17 mouse cellular contexts compared by ENCODE assay signal in genomic region chr8:77983476-77983875, GRCm38 (mm10).
"Had no signal": no experiment of that assay in that cellular context is flagged by ENCODE, and none has a peak within 500 bp of the region (broad histone marks: within the 10 kb centered on the region; RNA-seq: fewer than 3 reads in every experiment).

No protein-coding gene starts in this region.

- H3K27me3 ChIP-seq: limb, embryonic 15.5 days; liver, embryonic 15.5 days; neural tube, embryonic 15.5 days had no signal

- H3K4me2 ChIP-seq: limb, embryonic 15.5 days; liver, embryonic 15.5 days; neural tube, embryonic 15.5 days had no signal

- H3K4me1 ChIP-seq: limb, embryonic 15.5 days; liver, embryonic 15.5 days; midbrain, embryonic 10.5 days; neural tube, embryonic 15.5 days had no signal

- H3K4me3 ChIP-seq: limb, embryonic 15.5 days; liver, embryonic 15.5 days; midbrain, embryonic 10.5 days; myocyte; neural tube, embryonic 15.5 days had no signal

- H3K27ac ChIP-seq: hindbrain, postnatal 0 days; kidney, postnatal 0 days; limb, embryonic 15.5 days; liver, embryonic 15.5 days; midbrain, embryonic 10.5 days; neural tube, embryonic 15.5 days had no signal

- ATAC-seq: hindbrain, postnatal 0 days had no signal

- H3K9me3 ChIP-seq: limb, embryonic 15.5 days; liver, embryonic 15.5 days; midbrain, embryonic 10.5 days; neural tube, embryonic 15.5 days had no signal

- H3K36me3 ChIP-seq: limb, embryonic 15.5 days; liver, embryonic 15.5 days; midbrain, embryonic 10.5 days; neural tube, embryonic 15.5 days had no signal

- H3K9ac ChIP-seq: limb, embryonic 15.5 days; liver, embryonic 15.5 days; neural tube, embryonic 15.5 days had no signal

- DNase-seq: kidney, adult 11 months; kidney, adult 9 months; kidney, postnatal 36 days; layer of hippocampus, adult 9-11 months; layer of hippocampus, postnatal 36 days; lung, postnatal 36 days; midbrain, embryonic 14.5 days; right cerebral cortex, adult 18-20 months; right cerebral cortex, postnatal 25 days; thymus, postnatal 36 days had no signal
